Mouse (Mus musculus): ENCODE data around the gene Tmem262.

GRCm38 (mm10) chr19:6117346-6117985 is 37.6 kb downstream of the Tmem262 start:
- TF ChIP-seq CTCF (IDR thresholded peaks at IDR 0.05 in 2 of 3, conservative IDR thresholded peaks at IDR 0.05 in 1 of 3; ENCODE audit: control insufficient read depth in 1 of 3, insufficient read depth in 1 of 3, low read depth in 2 of 3, low read length in 3 of 3, poor library complexity in 1 of 3, severe bottlenecking in 1 of 3) (no peak), EP300 (IDR thresholded peaks at IDR 0.05; ENCODE audit: low read depth in 1 of 2, low read length in 2 of 2) (no peak), SIN3A (IDR thresholded peaks at IDR 0.05; ENCODE audit: low read length) (0 out of 2 replicates have a peak, but pooled peaks have one; percentile 36), KAT2A (conservative IDR thresholded peaks at IDR 0.05; ENCODE audit: low read depth, low read length) (no peak)

Measured in MEL (cell line).